In genomic region chr19:36538528-36538927, GRCm38 (mm10) we compare ENCODE assay signal across 8 mouse cellular contexts. TPM values are rescaled to one million over a fixed set of nuclear protein-coding genes. Genes with fewer than 3 reads are reported as not detected.
DNase-seq lines count a peak whose midpoint lies in the region; ATAC-seq lines count a peak whose summit lies in the region.

No protein-coding gene starts in this region.

- no peak overlapping the region for H3K4me2 ChIP-seq in midbrain, embryonic 16.5 days (ENCODE audit: low read length)
- H3K4me2 ChIP-seq in intestine, embryonic 14.5 days (ENCODE audit: low read length): no peak overlapping the region

- no peaks in the 10 kb centered on the region for H3K36me3 ChIP-seq in midbrain, embryonic 10.5 days
- no peaks in the 10 kb centered on the region for H3K36me3 ChIP-seq in midbrain, embryonic 16.5 days (ENCODE audit: control insufficient read depth, insufficient read depth, low read length)
- H3K36me3 ChIP-seq in intestine, embryonic 14.5 days (ENCODE audit: control insufficient read depth, insufficient read depth, low read length): no peaks in the 10 kb centered on the region

- no peak overlapping the region for H3K4me3 ChIP-seq in midbrain, embryonic 10.5 days
- no peak overlapping the region for H3K4me3 ChIP-seq in midbrain, embryonic 16.5 days (ENCODE audit: low read depth, low read length)
- H3K4me3 ChIP-seq in intestine, embryonic 14.5 days (ENCODE audit: low read depth, low read length): no peak overlapping the region

- ATAC-seq in midbrain, embryonic 16.5 days: no peak
- ATAC-seq in intestine, embryonic 14.5 days (replicated peaks; ENCODE audit: low FRiP score, low TSS enrichment, low read depth): 0 out of 2 replicates have a peak, but pooled peaks have one; percentile 23

- peaks cover 15% of the 10 kb centered on the region for H3K27me3 ChIP-seq in midbrain, embryonic 10.5 days (ENCODE audit: low read depth, poor library complexity, severe bottlenecking)
- H3K27me3 ChIP-seq in midbrain, embryonic 16.5 days (ENCODE audit: control insufficient read depth, insufficient read depth, low read depth, low read length): no peaks in the 10 kb centered on the region
- H3K27me3 ChIP-seq in intestine, embryonic 14.5 days (replicated peaks; ENCODE audit: control insufficient read depth, insufficient read depth, low read length): no peaks in the 10 kb centered on the region

- H3K4me1 ChIP-seq in midbrain, embryonic 10.5 days: peaks cover 32% of the 10 kb centered on the region
- H3K4me1 ChIP-seq in midbrain, embryonic 16.5 days (ENCODE audit: control insufficient read depth, insufficient read depth, low read length): peaks cover 14% of the 10 kb centered on the region
- H3K4me1 ChIP-seq in intestine, embryonic 14.5 days (replicated peaks; ENCODE audit: control insufficient read depth, insufficient read depth, low read length): peaks cover 14% of the 10 kb centered on the region

- peak; percentile 42 for DNase-seq in midbrain, embryonic 10.5 days (ENCODE audit: low spot score)
- peak; percentile 27 for DNase-seq in Muller cell, postnatal 12 days (ENCODE audit: inconsistent ontology term)
- DNase-seq in cerebellum, postnatal 36 days: peak; percentile 46 to 64
- peak; percentile 60 for DNase-seq in intestine, embryonic 14.5 days (ENCODE audit: low spot score)
- peak; percentile 30 for DNase-seq in liver
- peak; percentile 38 for DNase-seq in neural tube, embryonic 10.5 days (ENCODE audit: extremely low spot score, low spot score)
- DNase-seq in urinary bladder, adult 2 months (ENCODE audit: low spot score): no peak

- 9% methylated on average over 4 of the region's 4 CpGs for WGBS in midbrain, embryonic 10.5 days
- WGBS in midbrain, embryonic 16.5 days: 7% methylated on average over 4 of the region's 4 CpGs
- whole genome bisulfite sequencing in intestine, embryonic 14.5 days: 9% methylated on average over 4 of the region's 4 CpGs

- H3K9me3 ChIP-seq in midbrain, embryonic 10.5 days (replicated peaks): no peaks in the 10 kb centered on the region
- H3K9me3 ChIP-seq in midbrain, embryonic 16.5 days (replicated peaks; ENCODE audit: control insufficient read depth, low read length, poor library complexity, severe bottlenecking): no peaks in the 10 kb centered on the region
- no peaks in the 10 kb centered on the region for H3K9me3 ChIP-seq in intestine, embryonic 14.5 days (ENCODE audit: control insufficient read depth, low read length)

- no peak overlapping the region for H3K27ac ChIP-seq in midbrain, embryonic 10.5 days (replicated peaks)
- H3K27ac ChIP-seq in midbrain, embryonic 16.5 days (ENCODE audit: low read length): no peak overlapping the region
- no peak overlapping the region for H3K27ac ChIP-seq in intestine, embryonic 14.5 days (ENCODE audit: low read depth)

- no peak overlapping the region for H3K9ac ChIP-seq in midbrain, embryonic 16.5 days (ENCODE audit: low read depth, low read length)
- no peak overlapping the region for H3K9ac ChIP-seq in intestine, embryonic 14.5 days (ENCODE audit: low read length)

RNA-seq across cellular contexts. Expression of gene Hectd2, which starts 15.9 kb away (rescaled TPM):
- 2.2 and 3.8 TPM in 2 replicates for polyA plus RNA-seq in midbrain, embryonic 10.5 days (2016; fragmentation: Nextera tagmentation; extraction: Ambion mirVana)
- polyA plus RNA-seq in midbrain, embryonic 16.5 days (2015; fragmentation: Nextera tagmentation; extraction: Ambion mirVana): 11.3 and 11.9 TPM in 2 replicates
- polyA plus RNA-seq in intestine, embryonic 14.5 days (2014; fragmentation: Nextera tagmentation; extraction: Ambion mirVana): 2.8 and 3.5 TPM in 2 replicates
- 3.3 and 3.6 TPM in 2 replicates for polyA plus RNA-seq in urinary bladder, adult 2 months (2012; rRNA removed)
